Mouse (Mus musculus) ES-CJ7 (cell line): ENCODE measurements at regions not wholly inside any gene's neighbourhood (a gene's known extent, or its start where the extent isn't known, plus 50 kb on each side); places are given as distances from the start of the nearest gene placed in this dataset.

ENCODE experiments used
- DNase-seq: peaks from one replicate; pipeline ENCODE4 v3.0.0; 2011; ENCODE audit warnings: low read depth, low spot score

DNA sequence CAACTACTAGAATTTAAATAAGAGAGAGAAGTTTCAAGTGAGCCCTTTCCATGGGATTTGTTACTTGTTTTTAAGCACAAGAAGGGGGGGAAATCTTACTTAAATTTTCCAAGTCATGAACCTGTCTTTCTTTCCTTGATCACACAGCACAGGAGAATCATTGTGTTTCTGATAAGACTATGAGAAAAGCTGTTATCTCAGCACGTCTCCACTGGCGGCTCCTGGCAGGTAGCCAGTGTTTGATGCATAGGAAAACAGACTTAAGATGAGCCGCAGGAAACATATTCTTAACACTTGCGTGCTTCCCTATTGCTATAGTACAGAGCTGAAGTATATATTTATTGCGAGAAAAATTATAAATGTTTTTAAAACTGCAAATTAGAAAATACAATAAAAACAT lies 920.3 kb downstream of the Efna5 start:
- no peak for DNase-seq

DNA sequence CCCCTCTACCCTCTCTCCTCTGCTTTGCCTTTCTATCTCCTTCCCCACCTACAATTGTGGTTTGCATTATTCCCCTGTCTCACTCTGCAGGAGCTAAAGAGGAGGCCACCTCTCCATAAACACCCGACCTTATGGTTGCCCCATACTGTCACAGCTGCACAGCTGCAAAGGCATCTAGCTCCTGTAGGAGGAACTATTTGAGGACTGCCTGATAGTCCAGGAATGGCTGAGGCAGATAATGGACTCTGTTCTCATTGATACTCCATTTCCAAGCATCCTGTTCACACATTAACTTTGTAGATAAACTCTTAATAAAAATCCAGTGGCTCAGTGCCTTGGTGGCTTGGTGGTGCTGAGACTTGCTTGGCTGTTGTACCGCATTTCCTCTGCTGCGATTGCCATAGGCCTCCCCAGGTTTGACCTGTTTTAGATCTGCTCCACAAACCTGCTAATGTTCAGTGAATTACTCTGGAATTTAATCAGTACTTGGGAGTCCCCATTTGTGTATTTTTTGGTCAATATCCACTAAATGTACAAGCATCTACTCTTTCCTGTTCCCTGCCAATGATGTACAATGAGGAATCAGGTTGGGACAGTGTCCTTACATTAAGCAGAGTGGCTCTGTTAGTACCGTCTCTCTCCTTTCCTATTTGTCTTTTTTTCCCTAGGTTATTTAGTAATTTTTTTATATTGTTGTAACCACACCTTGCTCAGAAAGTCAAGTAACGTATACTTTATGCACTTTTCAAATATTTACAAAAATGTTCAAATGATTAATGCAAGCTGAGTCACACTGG lies 920.9 kb downstream of the Efna5 start:
- no peak for DNase-seq

DNA sequence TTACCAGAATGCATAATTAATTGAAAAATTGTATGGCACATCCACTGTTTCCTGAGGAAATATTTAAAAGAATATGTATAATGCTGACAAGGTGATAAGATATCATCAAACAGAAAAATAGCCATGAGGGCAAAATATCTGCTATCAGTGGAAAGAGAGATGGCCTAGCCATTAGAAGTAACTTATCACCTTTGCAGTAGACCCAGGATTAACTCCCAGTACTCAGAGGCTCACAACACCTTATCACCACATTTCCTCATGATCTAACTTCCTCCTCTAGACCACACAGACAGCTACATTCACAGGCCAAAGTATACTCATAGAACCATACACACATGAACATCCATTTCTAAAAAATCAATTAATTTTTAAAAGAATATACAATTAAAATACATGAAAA lies 963.4 kb downstream of the Efna5 start:
- no peak for DNase-seq

DNA sequence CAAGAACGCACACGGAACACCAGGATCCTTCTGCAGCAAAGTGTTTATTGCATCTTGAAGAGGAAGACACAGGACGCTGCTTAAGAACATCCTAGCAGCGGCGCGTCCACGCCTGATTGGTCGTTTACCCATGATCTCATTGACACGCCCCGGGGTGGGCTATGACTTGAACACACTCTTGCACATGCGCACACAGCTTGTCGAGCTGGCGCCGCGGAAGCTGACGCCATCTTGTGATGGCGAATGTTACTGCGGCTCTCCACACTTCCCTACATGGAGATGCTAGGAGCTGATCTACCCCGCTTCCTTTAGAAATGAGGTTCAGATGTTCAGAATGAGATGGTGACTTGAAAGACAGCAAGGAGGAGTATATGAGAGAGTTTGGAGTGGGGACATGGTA lies 978.2 kb downstream of the Efna5 start:
- peak; percentile 75 for DNase-seq

DNA sequence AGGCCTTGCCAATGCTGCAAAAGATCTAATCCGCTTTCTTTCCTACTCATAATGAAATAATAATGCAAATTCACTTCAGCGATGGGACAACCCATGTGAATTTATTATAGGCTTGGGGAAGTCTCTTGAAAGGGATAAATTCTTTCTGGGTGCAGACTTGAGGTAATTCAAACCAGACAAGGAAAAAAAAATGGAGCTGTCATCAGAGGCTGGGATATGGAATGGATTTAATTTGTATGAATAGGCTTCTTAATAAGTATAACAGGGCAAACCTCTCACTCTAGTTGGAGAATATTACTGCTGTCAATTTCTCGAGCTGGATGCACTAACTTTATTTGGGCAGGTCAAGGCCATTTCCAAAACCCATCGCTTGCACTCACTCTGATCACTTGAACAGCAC lies 990.5 kb downstream of the Efna5 start:
- DNase-seq = no peak

DNA sequence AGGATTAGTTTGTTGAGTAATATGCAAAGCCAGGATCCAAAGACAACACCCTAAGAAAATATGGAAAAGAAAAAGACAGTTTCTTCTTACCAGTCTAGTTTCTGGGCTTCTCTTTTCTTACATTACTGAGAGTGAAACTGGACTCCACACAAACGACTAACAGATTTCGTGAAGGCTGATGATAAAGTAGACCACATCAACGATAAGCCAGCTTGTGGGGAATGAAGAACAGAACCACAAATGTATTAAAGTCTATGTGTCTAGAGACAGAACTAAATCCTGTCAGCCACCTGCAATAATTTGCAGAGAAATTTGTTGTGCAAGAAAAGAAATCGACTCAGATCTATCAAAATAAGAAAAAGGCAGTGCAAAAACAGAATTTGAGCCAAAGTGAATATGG lies 1015.0 kb downstream of the Efna5 start:
- no peak for DNase-seq

DNA sequence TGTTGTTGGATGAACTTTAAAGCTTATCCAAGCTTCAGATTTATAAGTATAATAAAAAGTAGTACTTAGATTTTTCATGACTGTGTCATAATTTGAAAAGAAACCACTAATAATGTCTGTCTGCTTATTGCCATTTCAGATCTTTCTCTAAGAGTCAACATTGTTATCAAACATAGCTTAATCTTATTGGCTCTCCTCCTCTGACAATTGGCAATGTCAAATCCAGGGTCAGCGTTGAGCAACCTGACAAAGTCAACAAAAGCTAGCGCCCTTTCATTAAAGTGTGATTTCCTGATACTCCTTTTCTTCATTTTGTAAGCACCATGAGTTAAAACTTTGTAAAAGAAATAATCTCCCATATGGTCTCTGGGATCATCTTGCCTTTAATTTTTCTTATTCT lies 1018.7 kb downstream of the Efna5 start:
- DNase-seq = no peak

DNA sequence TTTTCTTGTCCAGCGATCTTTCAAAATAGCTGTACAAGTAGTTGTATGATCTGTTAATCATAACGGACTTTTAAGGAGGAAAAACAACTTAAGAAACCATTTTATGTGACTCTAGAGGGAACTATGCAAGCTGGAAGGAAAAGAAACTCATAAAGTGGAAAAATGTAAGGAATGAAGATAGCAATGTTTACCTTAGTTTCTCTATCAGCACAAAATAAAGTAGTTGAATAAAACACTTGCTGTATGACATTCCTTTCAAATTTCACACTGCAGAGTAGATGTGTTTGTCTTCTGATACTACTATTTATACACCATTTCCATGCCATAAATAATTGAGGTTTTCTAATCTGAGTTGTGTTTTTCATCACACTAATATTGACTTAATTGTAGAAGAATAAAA lies 1043.6 kb downstream of the Efna5 start:
- DNase-seq = no peak

DNA sequence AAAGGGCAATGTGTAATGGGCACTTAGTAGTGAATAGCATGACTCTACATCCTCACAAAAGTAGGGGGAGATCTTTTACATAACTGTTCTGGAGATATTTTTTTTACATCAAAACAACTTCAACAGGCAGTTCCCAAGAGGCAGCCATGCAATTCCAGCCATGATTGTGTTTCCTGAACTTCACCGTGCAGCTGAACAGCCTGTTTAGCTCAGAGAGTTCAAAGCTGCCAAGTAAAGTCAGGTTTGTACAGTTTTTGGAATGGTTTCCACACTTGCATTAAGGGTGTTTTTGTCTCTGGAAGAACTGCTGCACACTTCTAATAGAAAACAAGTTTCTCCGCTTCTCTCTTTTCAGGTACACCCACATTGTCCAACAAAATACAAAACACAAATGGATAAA lies 1065.6 kb downstream of the Efna5 start:
- DNase-seq = no peak

DNA sequence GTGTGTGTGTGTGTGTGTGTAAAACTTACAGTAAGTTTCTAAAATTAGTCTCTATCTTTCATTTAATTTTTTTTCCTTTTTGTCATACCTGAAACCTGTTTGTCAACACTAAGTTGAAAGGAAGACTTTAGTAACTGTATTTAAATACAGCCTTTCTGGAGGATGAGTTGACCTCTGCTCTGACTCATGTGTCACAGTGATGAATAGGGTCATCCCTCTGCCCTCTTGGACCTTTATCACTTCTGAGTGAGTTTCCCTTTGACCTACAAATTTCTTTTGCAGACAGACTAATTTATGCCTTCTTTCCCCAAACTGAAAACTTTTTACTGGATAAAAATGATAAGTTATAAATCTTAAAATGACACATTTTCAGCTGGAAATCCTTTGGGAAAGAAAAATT lies 1112.8 kb downstream of the Efna5 start:
- DNase-seq = no peak

DNA sequence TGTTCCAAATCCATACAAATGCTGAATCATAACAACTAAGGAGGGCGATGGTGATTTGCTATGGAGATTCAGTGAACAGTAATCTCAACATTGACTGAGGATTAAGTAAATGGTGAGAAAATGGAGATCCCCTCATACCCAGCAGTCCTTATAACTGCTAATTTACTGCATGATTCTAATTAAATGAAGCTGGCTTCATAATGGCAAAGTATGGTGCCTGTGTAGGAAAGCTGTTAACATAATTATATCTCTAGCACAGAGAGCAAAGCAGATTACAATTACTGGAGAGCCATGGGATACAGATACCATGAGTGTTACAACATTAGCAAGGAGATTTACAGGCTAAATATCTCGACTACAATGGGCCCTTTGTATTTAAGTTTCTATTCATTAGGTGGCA lies 1116.0 kb downstream of the Efna5 start:
- no peak for DNase-seq
